Mouse (Mus musculus) 3134 (cell line): Measurements from ENCODE around the gene Cdc42se2.

Experiments used
- DNase-seq: peaks from one replicate; pipeline ENCODE4 v3.0.0-alpha.2; 2011; ENCODE audit warnings: low spot score; ENCODE audit not compliant: insufficient read length; ENCODE audit errors: extremely low read depth

The Cdc42se2 gene

DNA sequence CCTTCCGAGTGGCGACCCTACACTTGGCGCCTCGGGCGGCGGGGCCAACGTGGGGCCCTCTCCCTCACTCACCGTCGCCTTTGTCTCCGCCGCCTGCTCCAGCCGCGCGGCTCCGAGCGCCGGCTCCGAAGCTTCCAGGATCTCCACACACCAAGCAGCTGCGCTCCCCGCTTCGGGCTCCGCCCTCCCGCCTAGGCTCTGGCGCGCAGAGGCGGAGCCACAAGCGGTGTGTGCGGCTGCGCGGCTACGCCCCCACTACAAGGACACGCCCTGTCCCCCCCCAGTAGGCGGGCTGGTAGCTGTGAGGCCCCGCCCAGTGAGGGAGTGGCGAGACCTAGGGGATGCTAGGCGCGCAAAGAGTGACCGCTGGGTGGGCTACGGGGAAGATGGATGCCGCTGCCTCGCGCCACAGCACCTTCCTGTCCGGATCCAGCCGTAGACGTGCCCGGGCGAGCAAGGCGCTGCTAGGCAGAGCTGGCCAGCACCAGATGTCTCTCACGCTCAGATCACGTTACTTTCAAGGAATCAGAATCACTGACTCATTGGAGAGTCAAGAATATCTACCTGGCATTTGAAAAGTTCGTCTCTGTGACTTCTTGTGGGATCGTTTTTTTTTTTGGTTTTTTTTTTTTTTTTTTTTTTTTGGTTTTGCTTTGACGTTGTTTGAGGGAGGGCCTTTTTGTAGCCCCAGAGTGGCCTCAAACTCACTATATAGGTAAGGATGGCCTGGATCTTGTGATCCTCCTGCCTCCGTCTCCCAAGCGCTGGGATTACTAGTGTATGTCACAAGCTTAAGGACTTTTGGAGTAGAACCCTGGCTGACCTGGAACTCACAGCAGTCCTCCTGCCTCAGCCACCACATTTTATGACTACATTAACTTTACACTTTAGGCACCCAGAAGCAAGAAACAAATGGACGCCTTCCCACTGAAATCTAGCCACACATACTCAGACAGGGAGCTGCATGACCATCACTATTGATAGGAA lies at the start of gene Cdc42se2:
TSS of gene Cdc42se2 (minus strand) at position 188 of the 987 bp plus-strand sequence.
- DNase-seq: peak; percentile 97

DNA sequence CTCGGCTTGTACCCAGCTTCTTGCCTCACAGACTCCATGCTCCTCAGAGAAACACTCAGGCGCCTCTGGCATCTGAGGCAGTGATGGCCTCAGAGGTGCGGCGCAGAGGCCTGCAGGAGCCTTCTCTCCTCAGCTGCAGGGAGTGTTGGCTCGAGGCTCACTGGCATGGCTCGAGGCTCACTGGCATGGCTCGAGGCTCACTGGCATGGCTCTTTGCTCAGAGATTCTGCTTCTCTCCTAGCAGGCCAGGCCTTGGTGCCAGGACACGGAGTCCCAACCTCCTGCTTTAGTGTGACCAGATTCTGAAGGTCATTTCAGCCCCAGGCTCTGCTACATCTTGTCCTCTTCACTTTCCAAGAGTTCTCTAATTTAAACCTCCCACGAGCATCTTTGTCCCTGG lies 48.6 kb upstream of the Cdc42se2 start:
- no peak for DNase-seq

DNA sequence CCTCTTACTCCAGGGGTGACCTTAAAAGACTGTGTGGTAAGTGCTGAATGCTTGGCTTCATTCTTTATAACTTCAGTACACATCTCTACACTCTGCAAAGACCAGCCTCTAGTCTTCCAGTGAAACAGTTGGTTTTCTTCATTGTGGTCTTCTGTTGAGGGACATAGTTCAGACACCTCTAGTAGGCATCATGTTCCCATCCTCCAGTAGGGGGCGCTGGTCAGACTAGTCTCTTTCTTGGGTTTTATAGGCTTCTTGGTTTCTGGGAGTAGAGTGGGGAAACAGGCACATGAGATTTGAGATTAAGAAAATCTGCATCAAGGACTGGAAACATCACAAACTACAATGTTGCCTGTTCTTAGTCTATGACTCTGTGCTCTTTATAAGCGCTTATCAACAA lies 47.1 kb upstream of the Cdc42se2 start:
- no peak for DNase-seq

DNA sequence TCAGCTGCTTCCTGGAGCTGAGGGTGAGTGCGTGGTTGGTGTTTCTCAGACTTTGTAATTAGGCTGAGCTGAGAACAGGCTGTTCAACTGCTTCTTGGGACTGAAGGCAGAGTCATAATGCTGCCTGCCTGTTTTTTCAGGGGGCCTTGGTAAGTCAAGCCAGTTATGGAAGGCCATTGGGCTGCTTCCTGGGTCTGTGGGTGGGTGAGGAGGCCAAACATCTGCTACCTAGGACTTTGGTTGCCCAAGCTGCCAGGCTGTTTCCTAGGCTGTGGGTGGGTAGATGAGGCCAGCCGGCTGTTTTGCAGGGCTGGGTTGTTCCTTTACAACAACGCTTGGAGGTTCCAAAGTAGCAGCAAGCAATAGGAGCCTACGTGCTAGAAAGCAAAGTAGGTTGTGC lies 46.4 kb upstream of the Cdc42se2 start:
- no peak for DNase-seq

DNA sequence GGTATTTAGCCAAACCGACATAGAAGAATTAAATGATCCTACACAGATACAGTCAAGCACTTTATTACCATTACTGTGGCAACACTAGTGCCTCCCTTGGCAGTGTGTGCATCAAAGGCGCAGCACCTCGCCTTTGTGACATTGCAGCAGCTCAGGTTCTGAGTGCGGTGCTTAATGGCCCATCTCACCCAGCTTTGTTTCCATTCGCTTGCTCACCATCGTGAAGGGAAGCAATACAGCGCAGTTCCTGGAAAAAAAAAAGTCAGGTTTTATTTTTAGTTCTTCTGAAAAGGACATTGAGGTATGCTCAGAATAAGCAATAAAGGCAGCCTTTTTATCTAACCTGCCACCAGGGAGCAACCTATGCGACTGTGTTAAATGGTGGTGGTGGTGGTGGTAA lies 39.3 kb upstream of the Cdc42se2 start:
- no peak for DNase-seq

DNA sequence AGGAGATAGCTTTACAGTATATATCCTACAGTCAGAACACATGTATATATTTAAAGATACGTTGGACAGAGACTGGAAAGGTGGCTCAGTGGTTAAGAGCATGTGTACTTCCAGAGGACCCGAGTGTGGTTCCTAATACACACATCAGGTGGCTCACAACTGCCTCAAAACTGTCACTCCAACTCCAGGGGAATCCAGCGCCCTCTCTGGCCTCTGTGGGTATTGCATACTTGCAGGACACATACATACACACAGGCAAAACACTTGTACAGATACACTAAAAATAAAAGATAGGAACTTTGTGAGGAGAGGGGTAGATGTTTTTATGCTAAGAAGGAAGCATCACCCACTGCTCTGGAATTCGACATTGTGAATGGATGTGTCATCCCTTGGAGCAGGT lies 38.3 kb upstream of the Cdc42se2 start:
- no peak for DNase-seq

DNA sequence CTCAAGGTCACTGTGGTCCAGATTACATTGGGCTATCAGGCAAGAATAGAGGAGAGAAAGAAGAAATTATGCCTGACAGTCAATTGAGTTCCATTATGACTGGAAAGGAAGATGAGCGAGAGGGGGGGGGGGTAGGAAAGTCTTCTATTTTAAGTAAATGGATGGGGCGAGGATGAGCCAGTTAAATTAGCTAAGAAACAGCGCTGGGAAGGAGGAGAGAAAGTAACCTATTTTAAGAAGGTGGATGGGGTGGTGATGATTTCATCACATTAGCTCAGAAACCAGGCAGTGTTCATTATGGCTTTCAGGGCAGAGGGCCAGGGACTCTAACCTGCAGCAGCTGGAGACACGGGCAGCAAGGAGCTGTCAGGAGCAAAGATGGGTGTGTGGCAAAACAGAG lies 36.0 kb upstream of the Cdc42se2 start:
- no peak for DNase-seq

DNA sequence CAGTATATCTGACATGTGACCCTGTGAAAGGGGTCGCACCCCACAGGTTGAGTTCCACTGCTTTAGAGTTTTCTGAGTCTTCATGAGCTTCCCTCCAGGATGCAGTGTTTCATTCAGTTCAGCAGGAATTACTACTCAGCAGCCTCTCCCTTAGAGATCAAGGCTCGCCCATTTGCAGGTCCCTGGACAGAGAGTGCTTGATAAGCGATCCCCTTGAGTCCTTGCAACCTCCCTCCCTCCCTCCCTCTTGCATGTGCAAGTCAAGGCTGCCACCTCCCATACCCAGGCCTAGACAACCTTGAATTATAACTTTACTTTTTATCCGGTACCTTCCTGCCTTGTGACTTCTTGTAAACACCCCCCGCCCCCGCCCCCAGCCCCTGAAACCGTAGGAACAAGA lies 32.0 kb upstream of the Cdc42se2 start:
- no peak for DNase-seq

DNA sequence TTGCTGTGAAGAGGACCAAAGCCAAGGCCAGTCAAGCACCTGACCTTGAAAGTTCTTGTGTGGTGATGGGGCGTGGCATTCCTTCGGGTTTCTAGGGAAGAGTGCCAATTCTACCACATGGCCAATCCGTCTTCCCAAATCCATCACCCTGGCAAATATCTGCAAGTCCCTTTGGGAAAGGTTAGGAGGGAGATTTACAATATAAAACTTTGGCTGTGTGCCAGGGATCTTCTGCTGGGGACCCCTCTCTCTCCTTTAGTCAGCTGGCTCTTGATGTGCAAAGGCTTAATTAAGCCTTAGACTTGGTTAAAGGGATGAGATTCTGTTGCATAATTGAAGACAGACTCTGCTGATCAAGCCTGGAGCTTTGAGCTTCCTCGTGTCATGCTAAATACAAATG lies 30.0 kb upstream of the Cdc42se2 start:
- no peak for DNase-seq

DNA sequence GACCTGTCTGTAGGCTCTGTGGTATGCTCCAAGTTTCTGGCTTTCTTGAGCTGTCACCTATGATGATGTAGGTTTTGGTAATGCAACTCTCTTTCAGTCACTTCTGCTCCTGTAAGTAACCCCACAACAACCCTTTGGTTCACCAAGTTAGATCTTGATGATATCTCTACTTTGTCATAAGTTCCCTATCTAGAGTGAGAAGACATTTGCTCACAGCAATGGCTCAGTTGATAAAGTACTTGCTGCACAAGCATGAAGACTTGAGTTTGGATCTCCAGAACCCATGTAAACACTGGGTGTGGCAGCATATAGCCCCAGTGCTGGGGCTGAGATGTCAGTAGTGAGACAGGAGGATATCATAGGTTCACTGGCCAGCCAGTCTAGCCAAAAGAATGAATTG lies 28.2 kb upstream of the Cdc42se2 start:
- no peak for DNase-seq

DNA sequence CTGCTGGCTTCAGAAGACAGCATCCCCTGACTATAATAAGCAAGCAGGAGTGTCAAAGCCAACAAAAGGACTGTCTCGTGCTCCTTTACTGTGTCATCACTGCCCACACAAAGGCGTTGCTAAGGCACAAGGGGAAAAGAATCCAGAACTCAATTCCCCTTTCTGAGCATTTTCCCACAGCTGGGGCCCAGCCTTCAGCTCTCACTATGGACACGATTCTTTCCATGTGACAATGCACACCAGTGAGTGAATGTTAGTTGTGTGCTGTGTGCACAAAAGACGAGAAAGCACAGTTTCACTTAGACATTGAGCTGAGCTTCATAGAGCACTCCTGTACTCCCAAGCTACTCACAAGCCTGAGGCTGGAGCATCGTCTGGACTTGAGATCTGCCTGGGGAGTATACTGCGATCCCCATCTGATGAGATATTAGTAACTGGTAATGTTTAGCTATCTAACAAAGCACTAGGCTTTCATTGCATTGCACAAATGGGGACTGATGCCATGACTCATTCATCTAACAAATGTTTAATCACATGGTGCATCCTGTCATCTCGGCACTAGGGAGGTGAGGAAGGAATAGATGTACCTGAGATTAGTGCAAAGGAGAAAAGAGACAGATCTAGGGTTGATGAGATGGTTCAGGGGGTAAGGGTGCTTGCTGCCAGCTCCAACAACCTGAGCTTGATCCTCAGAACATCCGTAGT lies 25.5 kb upstream of the Cdc42se2 start:
- DNase-seq: no peak

DNA sequence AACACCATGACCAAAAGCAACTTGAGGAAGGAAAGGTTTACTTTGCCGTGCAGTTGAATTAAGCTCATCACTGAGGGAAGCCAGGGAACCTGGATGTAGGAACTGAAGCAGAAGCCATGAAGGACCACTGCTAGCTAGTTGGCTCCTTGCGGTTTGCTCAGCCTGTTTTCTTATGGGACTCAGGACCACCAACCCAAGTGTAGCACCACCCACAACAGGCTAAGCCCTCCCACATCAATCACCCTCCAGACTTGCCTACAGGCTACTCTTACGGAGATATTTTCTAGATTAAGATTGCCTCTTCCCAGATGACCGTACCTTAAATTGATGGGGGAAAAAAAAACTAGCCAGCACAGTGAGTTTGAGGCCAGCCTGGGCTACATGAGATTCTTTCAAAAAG lies 24.8 kb upstream of the Cdc42se2 start:
- DNase-seq: no peak

DNA sequence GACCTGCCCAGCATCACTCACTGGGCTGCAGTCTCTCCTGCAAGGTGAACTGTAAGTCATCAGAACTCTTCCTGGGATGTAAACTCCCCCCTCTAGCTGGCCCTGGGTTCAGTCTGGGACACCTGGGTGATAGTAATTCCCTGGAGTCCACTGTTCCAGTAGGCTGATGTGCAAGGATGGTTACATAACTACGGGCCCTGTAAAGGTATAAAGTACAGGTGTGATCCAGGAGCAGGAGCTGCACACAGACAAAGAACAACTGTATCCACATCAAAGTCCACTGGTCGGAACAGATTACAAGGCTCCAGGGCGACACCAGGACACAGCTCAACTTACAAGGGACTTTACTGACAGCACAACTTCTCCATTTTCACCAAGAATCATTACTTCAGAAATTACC lies 23.6 kb upstream of the Cdc42se2 start:
- no peak for DNase-seq

DNA sequence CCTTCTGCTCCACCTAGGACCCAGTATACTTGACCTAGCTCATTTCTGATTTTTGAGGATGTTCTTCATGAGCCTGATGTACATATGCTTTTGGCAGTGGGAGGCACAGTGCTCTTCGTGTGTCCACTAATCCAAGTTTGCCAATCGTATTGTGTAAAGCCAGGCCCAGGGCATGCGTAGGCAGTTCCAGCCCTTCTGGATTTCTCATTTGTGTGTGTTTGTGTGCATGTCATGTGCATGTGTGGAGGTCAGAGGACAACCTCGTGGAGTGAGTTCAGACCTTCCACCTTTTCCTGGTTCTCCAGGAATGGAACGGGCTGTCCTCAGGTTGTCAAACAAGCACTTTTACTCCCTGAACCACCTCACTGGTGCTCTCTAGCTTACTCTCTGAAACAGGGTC lies 22.1 kb upstream of the Cdc42se2 start:
- no peak for DNase-seq

DNA sequence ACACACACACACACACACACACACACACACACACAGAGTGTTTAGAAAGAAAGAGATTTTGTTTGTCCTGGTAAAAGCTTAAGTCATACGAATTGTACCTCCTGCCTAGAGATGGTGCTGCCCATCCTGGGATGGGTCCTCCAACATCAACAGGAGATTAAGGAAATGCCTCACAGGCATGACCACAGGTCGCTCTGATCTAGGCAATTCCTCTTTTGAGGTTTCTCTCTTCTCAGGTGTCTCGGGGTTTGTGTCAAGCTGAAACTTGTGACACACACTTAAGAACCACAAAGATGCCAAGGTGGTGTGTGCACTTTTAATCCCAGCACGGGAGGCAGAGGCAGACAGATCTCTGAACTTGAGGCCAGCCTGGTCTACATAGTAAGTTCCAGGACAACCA lies 20.7 kb upstream of the Cdc42se2 start:
- no peak for DNase-seq

DNA sequence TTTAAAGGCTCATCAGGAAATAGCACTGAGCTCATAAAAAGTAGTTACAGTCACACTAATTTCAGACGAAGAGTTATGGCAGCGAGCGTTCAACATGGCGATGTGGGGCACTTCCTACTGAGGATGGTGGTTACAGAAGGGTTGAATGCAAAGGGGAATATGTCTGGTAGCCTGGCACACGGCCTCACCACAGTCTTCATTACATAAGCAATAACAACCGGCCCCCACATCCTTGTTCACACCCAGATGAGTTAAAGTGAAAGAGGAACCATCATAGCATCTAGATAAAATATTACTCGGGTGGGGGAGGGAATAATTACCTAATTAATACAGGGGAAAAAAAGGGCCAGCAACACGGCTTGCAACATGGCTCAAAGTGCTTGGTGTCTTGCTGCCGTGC lies 20.2 kb upstream of the Cdc42se2 start:
- no peak for DNase-seq

DNA sequence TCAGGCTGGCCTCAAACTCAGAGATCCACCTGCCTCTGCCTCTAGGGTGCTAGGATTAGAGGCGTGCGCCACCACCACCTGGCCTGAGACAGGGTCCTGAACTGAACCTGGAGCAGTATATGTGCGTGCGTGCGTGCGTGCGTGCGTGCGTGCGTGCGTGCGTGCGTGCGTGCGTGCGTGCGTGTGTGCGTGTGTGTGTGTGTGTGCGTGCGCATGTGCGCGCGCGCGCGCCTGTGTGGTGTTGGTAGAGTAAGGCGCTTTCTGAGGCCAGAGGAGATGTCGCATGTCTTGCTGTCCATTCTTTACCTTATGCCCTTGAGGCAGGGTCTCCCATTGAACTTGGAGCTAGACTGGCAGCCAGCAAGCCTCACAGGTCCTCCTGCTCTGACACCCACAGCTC lies 19.4 kb upstream of the Cdc42se2 start:
- DNase-seq: no peak

DNA sequence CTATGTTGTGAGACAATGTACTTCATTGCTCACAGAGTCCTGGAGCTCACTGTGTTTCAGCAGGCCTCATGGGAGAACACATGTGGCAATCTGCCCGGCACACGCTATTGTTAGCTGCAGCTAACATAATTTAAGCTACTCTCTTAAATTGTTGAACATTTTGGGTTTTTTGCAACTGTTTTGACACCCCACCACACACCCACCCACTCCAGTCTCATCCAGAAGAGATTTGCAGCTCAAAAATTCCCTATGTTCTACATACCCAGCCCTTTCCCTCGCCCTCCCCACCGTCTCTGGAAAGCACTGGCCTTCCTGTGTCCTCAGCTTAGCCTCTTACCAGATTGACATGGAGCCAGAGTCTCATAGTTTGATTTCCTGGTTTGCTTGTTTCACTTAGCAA lies 17.7 kb upstream of the Cdc42se2 start:
- no peak for DNase-seq

DNA sequence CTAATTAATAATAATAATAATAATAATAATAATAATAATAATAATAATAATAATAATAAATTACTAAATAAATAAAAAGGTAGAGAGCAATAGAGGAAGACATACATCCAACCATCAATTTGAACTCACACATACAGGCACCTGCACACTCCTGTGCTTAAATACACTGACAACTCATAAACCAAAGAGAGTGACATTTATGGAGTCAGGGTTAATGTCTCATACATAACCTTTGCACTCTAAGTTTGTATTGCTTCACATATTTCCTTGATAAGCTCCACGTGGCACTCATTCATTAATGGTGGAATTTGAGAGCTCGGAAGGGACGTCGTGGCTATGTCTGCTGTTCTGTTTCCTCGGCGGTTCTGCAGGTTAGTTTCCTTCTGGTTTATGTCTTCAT lies 15.1 kb upstream of the Cdc42se2 start:
- DNase-seq: no peak

DNA sequence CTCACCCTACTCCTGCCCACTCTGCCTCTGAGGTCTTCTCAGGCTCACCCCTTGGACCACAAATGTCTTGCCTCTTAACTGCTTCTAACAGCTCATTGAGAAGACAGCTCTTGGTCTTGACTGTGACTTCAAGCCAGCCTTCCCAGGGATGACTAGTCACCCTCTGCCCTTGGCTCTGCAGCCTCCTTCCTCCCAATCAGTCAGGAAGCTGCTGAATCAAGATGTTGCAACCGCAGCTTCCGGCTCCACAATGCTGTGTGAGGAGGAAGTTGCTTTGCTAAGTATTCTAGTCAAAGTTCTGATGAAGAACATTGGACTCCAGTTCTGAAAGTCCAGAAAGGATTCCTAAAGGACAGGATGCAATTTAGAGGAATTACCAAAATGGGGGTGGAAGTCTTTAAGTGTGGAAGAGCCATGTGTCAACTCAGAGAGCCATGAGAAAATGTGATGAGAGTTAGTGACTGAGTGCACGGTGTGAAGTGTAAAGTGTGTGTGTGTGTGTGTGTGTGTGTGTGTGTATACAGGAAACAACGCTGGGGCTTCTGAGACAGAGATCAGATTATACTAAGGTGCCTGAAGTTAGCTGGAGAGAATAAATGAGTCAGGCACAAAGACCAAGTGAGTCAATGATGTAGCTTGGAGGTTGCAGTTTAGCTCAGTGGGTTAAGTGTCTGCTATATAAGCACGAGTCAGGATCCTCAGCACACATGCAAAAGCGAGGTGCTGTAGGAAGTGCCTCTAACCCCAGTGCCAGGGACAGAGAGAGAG lies 14.5 kb upstream of the Cdc42se2 start:
- DNase-seq: no peak

DNA sequence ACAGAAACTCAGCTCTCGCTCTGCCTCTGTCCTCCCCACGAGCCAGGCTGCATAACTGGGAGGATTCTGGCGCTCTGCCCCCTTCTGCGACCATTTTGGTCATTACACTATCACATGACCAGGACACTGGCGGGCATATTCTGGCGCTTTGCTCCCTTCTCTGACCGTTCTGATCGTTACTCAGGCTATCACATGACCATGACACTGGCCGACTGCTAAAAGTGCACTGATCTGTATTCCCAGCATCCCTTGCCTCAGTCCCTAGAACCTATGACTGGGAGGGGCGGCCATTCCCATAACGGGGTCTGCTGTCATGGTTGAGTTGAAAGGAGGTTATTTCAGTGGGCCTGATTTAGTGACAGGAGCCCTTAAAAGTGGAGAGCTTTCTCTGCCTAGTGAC lies 9.1 kb upstream of the Cdc42se2 start:
- DNase-seq: no peak
